Mouse (Mus musculus) ES-CJ7 (cell line): ENCODE data around the gene Il21.

Source experiments
- DNase-seq: peaks from one replicate; pipeline ENCODE4 v3.0.0; 2011; ENCODE audit warnings: low read depth, low spot score

Gene Il21

DNA sequence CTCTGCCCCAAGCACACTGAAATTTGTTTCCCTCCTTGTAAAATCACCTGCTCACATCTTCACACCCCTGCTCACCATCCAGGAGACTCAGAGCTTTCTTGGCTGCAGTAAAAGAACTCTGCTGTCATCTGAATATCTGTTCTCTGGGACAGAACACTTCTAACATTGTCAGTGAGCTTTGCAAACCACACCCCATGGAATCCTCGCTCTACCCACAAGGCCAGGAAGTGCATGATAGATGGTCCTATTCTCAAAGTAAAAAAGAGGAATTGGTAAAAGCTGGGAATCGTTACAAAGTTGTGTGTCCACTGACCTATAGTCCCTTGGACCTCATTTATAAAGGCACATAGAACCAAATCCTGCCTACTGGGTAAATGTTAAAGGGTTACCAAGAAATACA, 40.5 kb downstream of the Il21 start:
- no peak for DNase-seq

GRCm38 (mm10) chr3:37185534-37185933, 46.9 kb downstream of the Il21 start:
- no peak for DNase-seq

- no peak for DNase-seq
Measured at GRCm38 (mm10) chr3:37182415-37183269, 49.8 kb downstream of the Il21 start.

DNA sequence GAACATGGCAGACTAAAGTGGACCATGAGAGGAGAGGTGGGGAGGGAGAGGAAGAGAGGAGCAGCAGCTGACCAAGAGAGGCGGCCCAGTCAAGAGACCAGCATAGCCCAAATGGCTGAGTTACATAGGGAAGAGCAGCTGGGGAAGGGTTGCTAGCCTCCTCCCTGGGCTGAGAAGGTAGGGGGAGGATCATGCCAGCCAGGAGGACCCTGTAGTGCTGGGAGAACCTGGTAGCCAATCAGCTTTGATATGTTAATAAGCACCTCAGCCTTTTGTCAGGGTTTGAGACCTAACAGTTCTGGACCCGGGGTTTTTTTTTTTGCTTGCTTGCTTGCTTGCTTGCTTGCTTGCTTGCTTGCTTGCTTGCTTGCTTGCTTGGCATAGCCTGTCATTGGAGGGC, 51.4 kb downstream of the Il21 start:
- DNase-seq = no peak

- DNase-seq = peak; percentile 52
Measured at GRCm38 (mm10) chr3:37180039-37180743, 52.2 kb downstream of the Il21 start.

GRCm38 (mm10) chr3:37179472-37179871, 53.0 kb downstream of the Il21 start:
- no peak for DNase-seq

DNA sequence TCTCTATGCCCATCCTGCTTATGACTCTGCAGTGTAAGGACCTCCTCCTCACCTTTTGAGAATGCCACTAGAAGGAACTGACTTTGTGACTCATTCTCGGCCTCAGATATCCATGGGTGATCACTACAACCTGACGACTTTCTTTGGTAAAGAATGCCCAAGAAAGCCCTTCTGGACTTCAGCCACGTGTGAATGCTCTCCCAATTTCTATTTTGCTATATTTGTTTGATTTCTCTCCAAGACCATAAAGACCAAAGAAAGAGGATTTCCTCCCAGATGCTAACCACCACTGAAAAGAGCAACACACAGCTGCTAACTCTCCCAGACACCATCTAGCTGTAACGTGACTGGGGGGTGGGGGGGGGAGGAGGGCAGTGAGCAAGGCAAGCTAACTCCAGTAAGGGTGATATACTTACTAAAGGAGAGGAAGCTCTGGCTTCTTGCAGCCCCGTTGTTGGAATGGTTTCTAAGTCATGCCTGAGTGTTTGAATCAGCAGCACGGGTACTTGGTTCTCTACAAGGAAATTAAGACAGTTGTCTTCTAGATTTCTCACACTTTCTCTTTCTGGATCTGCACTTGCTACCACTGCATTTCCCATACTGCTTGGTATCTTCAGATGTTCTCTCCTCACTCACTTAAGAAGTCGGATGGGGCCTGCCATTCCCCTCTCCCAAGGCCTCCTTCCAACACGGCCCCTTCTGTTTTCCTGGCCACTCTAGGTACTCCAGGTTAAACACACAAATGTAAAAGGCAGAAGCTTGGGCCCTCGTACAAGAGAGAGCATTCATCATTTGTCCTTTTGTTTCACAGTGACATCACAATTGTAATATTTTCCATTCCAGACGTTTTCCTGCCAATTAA, 57.5 kb downstream of the Il21 start:
- DNase-seq = no peak

DNA sequence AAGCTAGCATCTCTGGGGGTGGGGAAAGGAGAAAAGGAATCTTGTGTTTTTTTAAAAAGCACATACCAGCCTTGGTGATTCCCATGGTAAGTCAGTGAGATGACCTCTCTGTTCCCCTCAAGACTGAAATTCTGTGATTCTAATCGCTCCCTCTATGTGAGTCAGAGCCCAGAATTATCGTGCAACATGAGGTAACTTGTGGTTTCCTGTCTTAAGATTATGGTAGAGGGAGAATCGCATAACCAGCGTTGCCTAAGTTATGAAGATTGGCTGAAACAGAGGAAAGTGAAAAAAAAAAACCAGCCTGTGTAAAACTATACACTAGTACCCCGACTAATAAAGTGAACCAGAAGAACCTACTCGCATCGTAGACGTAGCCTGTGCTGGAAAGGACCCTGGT, 59.2 kb downstream of the Il21 start:
- DNase-seq = no peak
